In genomic region chr5:101836221-101836620, GRCm38 (mm10) we compare ENCODE assay signal across 26 mouse cellular contexts.
DNase-seq lines count a peak whose midpoint lies in the region; ATAC-seq lines count a peak whose summit lies in the region.
"Had no signal": no experiment of that assay in that cellular context is flagged by ENCODE, and none has a peak within 500 bp of the region (broad histone marks: within the 10 kb centered on the region; RNA-seq: fewer than 3 reads in every experiment).

No protein-coding gene starts in this region.

- no peak for ATAC-seq in forebrain, embryonic 11.5 days (replicated peaks; ENCODE audit: low FRiP score)
- no peak for ATAC-seq in forebrain, embryonic 14.5 days
- ATAC-seq in limb, embryonic 12.5 days (ENCODE audit: insufficient number of reproducible peaks, insufficient read depth, low FRiP score, low TSS enrichment, low read depth): no peak
- ATAC-seq in liver, embryonic 11.5 days (replicated peaks; ENCODE audit: low FRiP score): no peak
- ATAC-seq: forebrain, embryonic 13.5 days; forebrain, postnatal 0 days; hindbrain, postnatal 0 days; inflammation-experienced regulatory T-cells, adult 6 months; intestine, embryonic 16.5 days had no signal

- H3K4me2 ChIP-seq in forebrain, embryonic 11.5 days (ENCODE audit: low read depth, low read length, severe bottlenecking): no peak overlapping the region
- H3K4me2 ChIP-seq in forebrain, embryonic 14.5 days (ENCODE audit: low read length): no peak overlapping the region
- H3K4me2 ChIP-seq in limb, embryonic 12.5 days: no peak overlapping the region
- H3K4me2 ChIP-seq in liver, embryonic 11.5 days: no peak overlapping the region
- H3K4me2 ChIP-seq: embryonic facial prominence, embryonic 13.5 days; forebrain, embryonic 13.5 days; heart, embryonic 11.5 days; hindbrain, embryonic 13.5 days had no signal

- DNase-seq in forebrain, embryonic 11.5 days (ENCODE audit: low spot score): peak; percentile 35
- no peak for DNase-seq in forebrain, embryonic 14.5 days (ENCODE audit: low spot score)
- peak; percentile 45 for DNase-seq in gastrocnemius, postnatal 14 days
- no peak for DNase-seq in gastrocnemius, adult 8-10 months (ENCODE audit: low spot score in 2 of 2)
- DNase-seq in limb, embryonic 10.5 days (ENCODE audit: low spot score): no peak
- DNase-seq in layer of hippocampus, adult 18-20 months (ENCODE audit: low spot score in 2 of 2): no peak
- DNase-seq in liver, embryonic 11.5 days (ENCODE audit: low spot score): no peak
- DNase-seq: adrenal gland, adult 2 months; adrenal gland, postnatal 14 days; cerebellum, adult 11-12 months; cerebellum, adult 8-10 months; cerebellum, postnatal 36 days; embryo, embryonic 11 days; forebrain, postnatal 0 days; heart, adult 2 months; kidney, adult 18-20 months had no signal

- H3K9ac ChIP-seq in forebrain, embryonic 11.5 days (ENCODE audit: low read length): no peak overlapping the region
- no peak overlapping the region for H3K9ac ChIP-seq in forebrain, embryonic 14.5 days (ENCODE audit: low read length)
- no peak overlapping the region for H3K9ac ChIP-seq in limb, embryonic 12.5 days (replicated peaks)
- H3K9ac ChIP-seq in liver, embryonic 11.5 days (ENCODE audit: low read depth, low read length): no peak overlapping the region
- H3K9ac ChIP-seq: embryonic facial prominence, embryonic 13.5 days; forebrain, embryonic 13.5 days; forebrain, postnatal 0 days; hindbrain, embryonic 13.5 days had no signal

- no peak overlapping the region for H3K4me3 ChIP-seq in forebrain, embryonic 11.5 days (ENCODE audit: low read depth, low read length)
- H3K4me3 ChIP-seq in forebrain, embryonic 14.5 days (ENCODE audit: low read depth, low read length): no peak overlapping the region
- H3K4me3 ChIP-seq in limb, embryonic 12.5 days (replicated peaks): no peak overlapping the region
- H3K4me3 ChIP-seq in limb, embryonic 10.5 days: no peak overlapping the region
- H3K4me3 ChIP-seq in liver, embryonic 11.5 days (ENCODE audit: low read depth, low read length): no peak overlapping the region
- H3K4me3 ChIP-seq: embryonic facial prominence, embryonic 10.5 days; embryonic facial prominence, embryonic 13.5 days; erythroblast, embryonic 14.5 days; forebrain, embryonic 13.5 days; heart, adult 2 months; hindbrain, embryonic 13.5 days had no signal

- no peak overlapping the region for H3K27ac ChIP-seq in forebrain, embryonic 11.5 days (ENCODE audit: low read depth, low read length)
- no peak overlapping the region for H3K27ac ChIP-seq in forebrain, embryonic 14.5 days (ENCODE audit: low read depth, low read length)
- H3K27ac ChIP-seq in limb, embryonic 12.5 days: peak overlapping the region; percentile 31; the same call in 1 of the 2 replicates
- H3K27ac ChIP-seq in limb, embryonic 10.5 days: no peak overlapping the region
- H3K27ac ChIP-seq in liver, embryonic 11.5 days (ENCODE audit: low read depth, low read length): no peak overlapping the region
- H3K27ac ChIP-seq: embryonic facial prominence, embryonic 10.5 days; embryonic facial prominence, embryonic 13.5 days; forebrain, embryonic 13.5 days; heart, adult 2 months; hindbrain, embryonic 13.5 days; hindbrain, postnatal 0 days had no signal

- peaks cover 2% of the 10 kb centered on the region; the same call in 1 of the 2 replicates for H3K36me3 ChIP-seq in forebrain, embryonic 11.5 days (ENCODE audit: control insufficient read depth, insufficient read depth, low read length)
- H3K36me3 ChIP-seq in forebrain, embryonic 14.5 days (ENCODE audit: control insufficient read depth, insufficient read depth, low read length): peaks cover 64% of the 10 kb centered on the region
- H3K36me3 ChIP-seq in limb, embryonic 12.5 days: peaks cover 89% of the 10 kb centered on the region
- H3K36me3 ChIP-seq in limb, embryonic 10.5 days: peaks cover 84% of the 10 kb centered on the region
- peaks cover 8% of the 10 kb centered on the region for H3K36me3 ChIP-seq in liver, embryonic 11.5 days (ENCODE audit: control insufficient read depth, insufficient read depth, low read length)

- WGBS in forebrain, embryonic 11.5 days: 94% methylated on average over 11 of the region's 11 CpGs
- 95% methylated on average over 11 of the region's 11 CpGs for WGBS in forebrain, embryonic 14.5 days
- WGBS in limb, embryonic 12.5 days: 83% methylated on average over 11 of the region's 11 CpGs
- 90% methylated on average over 11 of the region's 11 CpGs for WGBS in limb, embryonic 10.5 days
- WGBS in liver, embryonic 11.5 days: 87% methylated on average over 11 of the region's 11 CpGs

- no peaks in the 10 kb centered on the region for H3K4me1 ChIP-seq in forebrain, embryonic 11.5 days (replicated peaks; ENCODE audit: control insufficient read depth, insufficient read depth, low read length)
- H3K4me1 ChIP-seq in forebrain, embryonic 14.5 days (ENCODE audit: control insufficient read depth, insufficient read depth, low read length): no peaks in the 10 kb centered on the region
- H3K4me1 ChIP-seq in limb, embryonic 12.5 days (replicated peaks): no peaks in the 10 kb centered on the region; the same call in 1 of the 2 replicates
- H3K4me1 ChIP-seq in limb, embryonic 10.5 days: no peaks in the 10 kb centered on the region
- no peaks in the 10 kb centered on the region for H3K4me1 ChIP-seq in liver, embryonic 11.5 days (replicated peaks; ENCODE audit: control insufficient read depth, insufficient read depth, low read length)
- H3K4me1 ChIP-seq: forebrain, embryonic 13.5 days; hindbrain, embryonic 13.5 days had no signal

- no peaks in the 10 kb centered on the region for H3K27me3 ChIP-seq in forebrain, embryonic 11.5 days (ENCODE audit: control insufficient read depth, insufficient read depth, low read length)
- H3K27me3 ChIP-seq in forebrain, embryonic 14.5 days (replicated peaks; ENCODE audit: control insufficient read depth, insufficient read depth, low read length): no peaks in the 10 kb centered on the region
- H3K27me3 ChIP-seq in limb, embryonic 12.5 days: no peaks in the 10 kb centered on the region
- no peaks in the 10 kb centered on the region for H3K27me3 ChIP-seq in limb, embryonic 10.5 days (ENCODE audit: low read depth, poor library complexity, severe bottlenecking)
- no peaks in the 10 kb centered on the region for H3K27me3 ChIP-seq in liver, embryonic 11.5 days (replicated peaks; ENCODE audit: control insufficient read depth, insufficient read depth, low read length)
- H3K27me3 ChIP-seq: embryonic facial prominence, embryonic 13.5 days; forebrain, embryonic 13.5 days; hindbrain, embryonic 13.5 days had no signal

- intact Hi-C loops in gastrocnemius, postnatal 14 days (cut with DNase I; ENCODE audit: low total_unique reads): no loop called here

- H3K9me3 ChIP-seq in forebrain, embryonic 11.5 days (ENCODE audit: control insufficient read depth, low read length): no peaks in the 10 kb centered on the region
- no peaks in the 10 kb centered on the region for H3K9me3 ChIP-seq in forebrain, embryonic 14.5 days (replicated peaks; ENCODE audit: control insufficient read depth, low read length)
- no peaks in the 10 kb centered on the region for H3K9me3 ChIP-seq in limb, embryonic 12.5 days
- no peaks in the 10 kb centered on the region for H3K9me3 ChIP-seq in limb, embryonic 10.5 days (replicated peaks)
- no peaks in the 10 kb centered on the region for H3K9me3 ChIP-seq in liver, embryonic 11.5 days (ENCODE audit: control insufficient read depth, low read length)
- H3K9me3 ChIP-seq: embryonic facial prominence, embryonic 10.5 days; embryonic facial prominence, embryonic 13.5 days; forebrain, embryonic 13.5 days; hindbrain, embryonic 13.5 days had no signal

Comparison
In these comparisons a context has a peak if more than half of its experiments do, and no peak if none do; other contexts are left out.
1. DNase-seq: peak in forebrain, embryonic 11.5 days (single experiment) and gastrocnemius, postnatal 14 days (single experiment); none in forebrain, embryonic 14.5 days (single experiment), gastrocnemius, adult 8-10 months (0 of 2), limb, embryonic 10.5 days (single experiment), layer of hippocampus, adult 18-20 months (0 of 2) and liver, embryonic 11.5 days (single experiment).